Mouse (Mus musculus): Measurements from ENCODE around the gene Cxcl14.

DNA sequence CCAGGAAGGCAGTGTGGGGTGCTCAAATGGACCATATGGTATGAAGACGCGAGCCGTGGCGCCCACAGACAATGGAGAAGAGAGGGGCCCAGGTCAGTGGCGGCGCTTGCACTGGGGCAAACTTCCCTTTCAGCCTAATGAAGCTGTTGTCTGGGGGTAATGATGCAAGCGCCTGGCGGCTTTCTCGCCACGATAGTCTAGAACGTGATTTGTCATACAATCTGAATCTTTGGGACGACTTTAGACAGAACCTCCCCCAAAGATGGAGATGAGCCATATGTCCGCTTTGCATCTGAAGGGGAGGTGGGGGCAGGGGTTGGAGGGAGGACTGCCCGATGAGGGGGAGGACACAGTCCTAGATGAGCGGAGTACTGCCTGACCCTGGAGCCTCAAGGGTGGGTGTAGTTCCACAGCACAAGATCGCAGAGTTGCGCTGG lies 36.0 kb downstream of the Cxcl14 start:
- TF ChIP-seq CTCF (IDR thresholded peaks at IDR 0.05; ENCODE audit: extremely low read depth, insufficient read depth, insufficient read length, insufficient replicate concordance) (no peak), POLR2A (IDR thresholded peaks at IDR 0.05; ENCODE audit: low read depth, low read length) (no peak)

Data from spleen, adult 2 months (tissue).